Mouse (Mus musculus) spleen, postnatal 4 days (tissue): ENCODE measurements at regions not wholly inside any gene's neighbourhood (a gene's known extent, or its start where the extent isn't known, plus 50 kb on each side); places are given as distances from the start of the nearest gene placed in this dataset.

Experiments
- DNase-seq, 2 experiments: peaks; one replicate each; pipeline ENCODE4 v3.0.0; 2022; ENCODE audit warnings: low spot score in 2 of 2

GRCm38 (mm10) chr4:124446615-124447014 lies 164.0 kb downstream of the 3100002H09Rik start:
- no peak for DNase-seq

- DNase-seq: no peak
Measured at GRCm38 (mm10) chr4:124443613-124444108, 166.9 kb downstream of the 3100002H09Rik start.

- no peak for DNase-seq
Measured at GRCm38 (mm10) chr4:124443130-124443503, 167.5 kb downstream of the 3100002H09Rik start.

- DNase-seq: no peak
Measured at GRCm38 (mm10) chr4:124442491-124443129, 168.0 kb downstream of the 3100002H09Rik start.

GRCm38 (mm10) chr4:124441737-124442487 lies 168.7 kb downstream of the 3100002H09Rik start:
- no peak for DNase-seq

- DNase-seq: no peak
Measured at GRCm38 (mm10) chr4:124435040-124435434, 175.6 kb downstream of the 3100002H09Rik start.

- DNase-seq: no peak
Measured at GRCm38 (mm10) chr4:124434059-124435039, 176.3 kb downstream of the 3100002H09Rik start.

- DNase-seq: no peak
Measured at GRCm38 (mm10) chr4:124433506-124433905, 177.1 kb downstream of the 3100002H09Rik start.

- no peak for DNase-seq
Measured at GRCm38 (mm10) chr4:124431193-124431592, 179.4 kb downstream of the 3100002H09Rik start.

GRCm38 (mm10) chr4:124428844-124429243 lies 181.8 kb downstream of the 3100002H09Rik start:
- DNase-seq: no peak

GRCm38 (mm10) chr4:124422406-124422805 lies 188.2 kb downstream of the 3100002H09Rik start:
- DNase-seq: no peak

GRCm38 (mm10) chr4:124418431-124418830 lies 192.2 kb downstream of the 3100002H09Rik start:
- DNase-seq: no peak

GRCm38 (mm10) chr4:124417176-124417575 lies 193.4 kb downstream of the 3100002H09Rik start:
- DNase-seq: no peak

- DNase-seq: no peak
Measured at GRCm38 (mm10) chr4:124416266-124416665, 194.3 kb downstream of the 3100002H09Rik start.

GRCm38 (mm10) chr4:124414386-124414785 lies 196.2 kb downstream of the 3100002H09Rik start:
- DNase-seq: no peak

GRCm38 (mm10) chr4:124409279-124409678 lies 201.3 kb downstream of the 3100002H09Rik start:
- DNase-seq: no peak

GRCm38 (mm10) chr4:124402075-124402474 lies 208.5 kb downstream of the 3100002H09Rik start:
- DNase-seq: no peak

- DNase-seq: no peak
Measured at GRCm38 (mm10) chr4:124400741-124401140, 209.9 kb downstream of the 3100002H09Rik start.

GRCm38 (mm10) chr4:124400136-124400675 lies 210.4 kb downstream of the 3100002H09Rik start:
- DNase-seq: no peak

GRCm38 (mm10) chr4:124398354-124398753 lies 212.2 kb downstream of the 3100002H09Rik start:
- no peak for DNase-seq

GRCm38 (mm10) chr4:124396566-124397283 lies 213.9 kb downstream of the 3100002H09Rik start:
- no peak for DNase-seq
